Mouse (Mus musculus) granulocyte monocyte progenitor cell, adult 5-6 weeks (primary cell): Measurements from ENCODE around the gene Vmn2r103. TPM values are rescaled to one million over a fixed set of nuclear protein-coding genes. Genes with fewer than 3 reads are reported as not detected.

Experiments used
- ATAC-seq: replicated peaks from 2 replicates; pipeline ENCODE4 v1.8.0; 2016; ENCODE audit warnings: mild to moderate bottlenecking, moderate TSS enrichment, inconsistent platforms; ENCODE audit not compliant: poor library complexity, severe bottlenecking
- total RNA-seq, 2 experiments: library from RNA; stranded (forward) in 1 of 2; stranded (reverse) in 1 of 2; fragments of 200-712, 200-1000 nt in 1 of 2; fragments of >200 nt in 1 of 2; fragmentation: Nextera tagmentation in 1 of 2; gene quantifications; 2 replicates each; pipeline ENCODE4 v1.2.3; 2014 to 2017

Gene Vmn2r103
- not detected in 2 replicates for total RNA-seq (2014; fragmentation: Nextera tagmentation)
- not detected in 2 replicates for total RNA-seq (2017)

DNA sequence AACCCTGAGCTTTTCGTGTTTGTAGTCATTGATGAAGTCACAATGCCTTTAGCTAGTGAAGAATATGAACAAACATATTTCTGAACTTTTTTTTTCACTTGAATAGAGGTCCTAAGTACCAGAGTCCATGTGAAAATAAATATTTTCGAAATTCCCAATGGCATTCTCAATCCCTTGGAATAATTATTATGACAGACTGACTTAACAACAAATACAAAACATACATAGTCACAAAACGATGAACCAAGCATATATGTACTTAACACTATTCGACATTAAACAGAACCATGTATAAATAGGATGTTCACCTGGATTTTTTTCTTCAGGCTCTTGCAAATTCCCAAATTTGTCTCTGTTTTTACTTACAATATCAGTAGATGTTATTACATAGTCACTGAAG lies at the start of gene Vmn2r103:
Gene Vmn2r103 (plus strand): TSS at position 301 of the 400 bp plus-strand sequence.
- ATAC-seq = no peak

GRCm38 (mm10) chr17:19778994-19779393 lies 5.8 kb downstream of the Vmn2r103 start:
- ATAC-seq = no peak

- ATAC-seq = no peak
These were observed 16.1 kb downstream of the Vmn2r103 start for GRCm38 (mm10) chr17:19789248-19789647.

Other genes with a start within 250 kb of the Vmn2r103 start
- gene Vmn2r101, start 196.1 kb upstream of the Vmn2r103 start, total RNA-seq (2014; fragmentation: Nextera tagmentation) = not detected in 2 replicates
- not detected in 2 replicates for gene Vmn2r101, start 196.1 kb upstream of the Vmn2r103 start, total RNA-seq (2017)
- not detected in 2 replicates for gene Vmn2r102, start 113.0 kb upstream of the Vmn2r103 start, total RNA-seq (2014; fragmentation: Nextera tagmentation)
- gene Vmn2r102, start 113.0 kb upstream of the Vmn2r103 start, total RNA-seq (2017) = not detected in 2 replicates